8 mouse cellular contexts compared by ENCODE assay signal in the genomic region with DNA sequence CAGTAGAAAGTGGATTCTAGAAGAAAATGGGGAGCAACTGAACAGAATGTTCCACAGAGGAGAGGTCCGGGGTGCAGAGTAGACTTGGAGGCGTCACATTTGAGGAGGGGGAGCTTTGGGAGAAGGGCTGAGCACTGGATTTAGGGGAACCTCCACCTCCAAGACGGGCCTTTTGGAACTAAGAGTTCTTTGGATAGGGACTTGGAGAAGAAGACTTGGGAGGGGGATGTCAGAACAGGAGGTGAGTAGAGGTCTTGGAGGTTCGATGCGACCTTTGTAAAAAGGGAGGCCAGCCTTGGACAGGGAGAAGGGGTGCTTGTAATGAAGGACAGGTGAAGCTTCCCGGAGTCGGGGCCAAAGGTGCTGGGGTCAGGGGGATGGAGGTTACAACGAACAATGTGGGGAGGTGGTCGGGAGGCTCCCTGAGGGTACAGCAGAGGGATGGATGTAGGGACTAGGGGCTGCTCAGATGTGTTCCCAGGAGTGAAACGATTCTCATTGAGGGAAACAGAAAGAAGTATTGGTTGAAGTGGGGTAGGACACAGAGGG. TPM values are rescaled to one million over a fixed set of nuclear protein-coding genes. Genes with fewer than 3 reads are reported as not detected.
DNase-seq lines count a peak whose midpoint lies in the region; ATAC-seq and TF ChIP-seq lines count a peak whose summit lies in the region.

No protein-coding gene starts in this region.

- no peak for TF ChIP-seq CTCF in C2C12 (IDR thresholded peaks at IDR 0.05; ENCODE audit: control insufficient read depth, insufficient read depth, insufficient read length)

- 57% methylated on average over 10 of the region's 10 CpGs for WGBS in forebrain, embryonic 13.5 days
- 31% methylated on average over 10 of the region's 10 CpGs for WGBS in liver, embryonic 13.5 days (ENCODE audit: insufficient replicate concordance)

- H3K4me1 ChIP-seq in forebrain, embryonic 13.5 days: peaks cover 19% of the 10 kb centered on the region
- peaks cover 27% of the 10 kb centered on the region for H3K4me1 ChIP-seq in liver, embryonic 13.5 days (replicated peaks)

- H3K79me2 ChIP-seq in C2C12 (ENCODE audit: control insufficient read depth, insufficient read depth): peaks cover 29% of the 10 kb centered on the region

- H3K36me3 ChIP-seq in C2C12 (ENCODE audit: control insufficient read depth, insufficient read depth): peaks cover 4% of the 10 kb centered on the region
- H3K36me3 ChIP-seq in forebrain, embryonic 13.5 days (ENCODE audit: poor library complexity, severe bottlenecking): peaks cover 23% of the 10 kb centered on the region
- peaks cover 23% of the 10 kb centered on the region for H3K36me3 ChIP-seq in liver, embryonic 13.5 days

- H3K9me3 ChIP-seq in forebrain, embryonic 13.5 days (replicated peaks): no peaks in the 10 kb centered on the region
- no peaks in the 10 kb centered on the region for H3K9me3 ChIP-seq in liver, embryonic 13.5 days (replicated peaks)

- no peak overlapping the region for H3K27ac ChIP-seq in forebrain, embryonic 13.5 days
- peak overlapping the region; percentile 78; the same call in 1 of the 2 replicates for H3K27ac ChIP-seq in liver, embryonic 13.5 days

- H3K27me3 ChIP-seq in C2C12 (ENCODE audit: control insufficient read depth, insufficient read depth, insufficient read length): no peaks in the 10 kb centered on the region
- H3K27me3 ChIP-seq in forebrain, embryonic 13.5 days: no peaks in the 10 kb centered on the region
- H3K27me3 ChIP-seq in liver, embryonic 13.5 days: no peaks in the 10 kb centered on the region

- peak overlapping the region; percentile 88 for H3K9ac ChIP-seq in forebrain, embryonic 13.5 days
- peak overlapping the region; percentile 95 for H3K9ac ChIP-seq in liver, embryonic 13.5 days

- H3K4me3 ChIP-seq in C2C12 (ENCODE audit: insufficient read depth, poor library complexity, severe bottlenecking): peak overlapping the region; percentile 72
- H3K4me3 ChIP-seq in forebrain, embryonic 13.5 days: peak overlapping the region; percentile 65
- peak overlapping the region; percentile 91 for H3K4me3 ChIP-seq in liver, embryonic 13.5 days (replicated peaks)

- peak overlapping the region; percentile 95 for H3ac ChIP-seq in C2C12 (ENCODE audit: control insufficient read depth, insufficient read length, low read depth)

- peak overlapping the region; percentile 94 for H3K4me2 ChIP-seq in forebrain, embryonic 13.5 days
- H3K4me2 ChIP-seq in liver, embryonic 13.5 days: peak overlapping the region; percentile 89

- peaks cover 19% of the 10 kb centered on the region for H3K79me3 ChIP-seq in C2C12 (ENCODE audit: low read depth)

- ATAC-seq in forebrain, embryonic 13.5 days: no peak
- ATAC-seq in liver, embryonic 13.5 days (ENCODE audit: low read depth): no peak

- peak; percentile 93 for DNase-seq in heart, adult 11 months
- DNase-seq in heart, postnatal 4 days: no peak
- no peak for DNase-seq in liver, embryonic 13.5 days
- no peak for DNase-seq in right cerebral cortex, postnatal 4 days
- DNase-seq in adrenal gland, postnatal 10 days: no peak
- no peak for DNase-seq in gastrocnemius, adult 18-20 months (ENCODE audit: low spot score)

TF ChIP-seq in C2C12, 6 proteins besides CTCF, POLR2A, EP300 and RAD21:
- no peak for TF ChIP-seq CEBPB (IDR thresholded peaks at IDR 0.05; ENCODE audit: low read depth)
- TF ChIP-seq MYOG (IDR thresholded peaks at IDR 0.05; ENCODE audit: control insufficient read depth, extremely low read depth, insufficient read length): no peak
- TF ChIP-seq FOSL1 (IDR thresholded peaks at IDR 0.05; ENCODE audit: insufficient read depth, low read length, poor library complexity, severe bottlenecking): no peak
- no peak for TF ChIP-seq MYOD1 (IDR thresholded peaks at IDR 0.05; ENCODE audit: control insufficient read depth, insufficient read length, low read depth)
- TF ChIP-seq MAX (IDR thresholded peaks at IDR 0.05): no peak
- TF ChIP-seq USF1 (IDR thresholded peaks at IDR 0.05; ENCODE audit: low read depth): no peak

RNA-seq across cellular contexts. Expression of gene Ap2s1, which starts 0.9 kb away (rescaled TPM):
- 100 to 1,000 TPM; 127 to 129 TPM for total RNA-seq in heart, postnatal 4 days (2021)
- 301 TPM for polyA plus RNA-seq in C2C12 (2012; fragmentation: generic; extraction: Trizol)
- 328 and 333 TPM in 2 replicates for polyA plus RNA-seq in forebrain, embryonic 13.5 days (2015; fragmentation: Nextera tagmentation; extraction: Ambion mirVana)
- 195 and 202 TPM in 2 replicates for polyA plus RNA-seq in liver, embryonic 13.5 days (2015; fragmentation: Nextera tagmentation; extraction: Ambion mirVana)
- total RNA-seq in adrenal gland, postnatal 10 days (2021): 100 to 1,000 TPM; 154 to 156 TPM
- 10 to 100 TPM; 44.5 to 46.8 TPM for total RNA-seq in gastrocnemius, adult 18-20 months (2021)

RNA-seq across cellular contexts. Expression of gene Ceacam9, which starts 17.4 kb away (rescaled TPM):
- not detected for total RNA-seq in heart, postnatal 4 days (2021)
- polyA plus RNA-seq in C2C12 (2012; fragmentation: generic; extraction: Trizol): not detected
- not detected in 2 replicates for polyA plus RNA-seq in forebrain, embryonic 13.5 days (2015; fragmentation: Nextera tagmentation; extraction: Ambion mirVana)
- not detected in 2 replicates for polyA plus RNA-seq in liver, embryonic 13.5 days (2015; fragmentation: Nextera tagmentation; extraction: Ambion mirVana)
- not detected for total RNA-seq in adrenal gland, postnatal 10 days (2021)
- total RNA-seq in gastrocnemius, adult 18-20 months (2021): not detected

RNA-seq across cellular contexts. Expression of gene Slc1a5, which starts 42.0 kb away (rescaled TPM):
- 10 to 100 TPM; 28.4 to 28.7 TPM for total RNA-seq in heart, postnatal 4 days (2021)
- polyA plus RNA-seq in C2C12 (2012; fragmentation: generic; extraction: Trizol): 31.5 TPM
- 16.0 and 17.1 TPM in 2 replicates for polyA plus RNA-seq in forebrain, embryonic 13.5 days (2015; fragmentation: Nextera tagmentation; extraction: Ambion mirVana)
- polyA plus RNA-seq in liver, embryonic 13.5 days (2015; fragmentation: Nextera tagmentation; extraction: Ambion mirVana): 92.3 and 93.0 TPM in 2 replicates
- total RNA-seq in adrenal gland, postnatal 10 days (2021): 100 to 1,000 TPM; 108 to 109 TPM
- total RNA-seq in gastrocnemius, adult 18-20 months (2021): 10 to 100 TPM; 14.0 to 14.3 TPM
